Mouse (Mus musculus) brain, embryonic 14.5 days (tissue): ENCODE results near the gene Slc25a54.

Source experiments
- CTCF ChIP-seq: fragments of 200-500 bp; IDR thresholded peaks from 2 replicates; pipeline ENCODE4 v1.5.1; 2012; ENCODE audit warnings: inconsistent platforms, mild to moderate bottlenecking, moderate library complexity, borderline replicate concordance; ENCODE audit not compliant: insufficient read depth, insufficient read length; ENCODE audit errors: extremely low read depth
- POLR2A ChIP-seq: fragments of 200-500 bp; IDR thresholded peaks from 2 replicates; pipeline ENCODE4 v1.6.1; 2012; ENCODE audit warnings: mild to moderate bottlenecking, inconsistent platforms, borderline replicate concordance; ENCODE audit not compliant: poor library complexity, insufficient read depth, insufficient read length, severe bottlenecking; ENCODE audit errors: extremely low read depth

DNA sequence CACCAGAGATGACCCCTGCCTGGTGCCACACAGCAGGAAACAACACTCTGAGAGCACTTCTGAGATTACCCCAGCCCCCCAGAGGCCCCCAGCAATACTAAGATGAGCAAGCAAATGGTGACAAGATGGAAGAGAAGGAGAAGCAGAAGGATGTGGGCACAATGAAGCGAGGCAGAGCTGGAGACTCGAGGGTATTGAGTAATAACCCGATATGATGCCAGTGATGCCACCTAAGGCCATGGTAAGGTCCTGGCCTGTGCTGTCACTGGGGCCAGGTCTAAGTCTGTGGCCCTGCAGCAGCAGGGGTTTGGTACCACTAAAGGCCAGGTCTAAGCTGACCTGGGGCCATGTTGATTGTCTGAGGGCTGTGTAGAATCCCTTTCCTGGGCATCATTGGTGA, 33.8 kb upstream of the Slc25a54 start:
- TF ChIP-seq CTCF (no peak), POLR2A (no peak)
